Mouse (Mus musculus): ENCODE data around the gene Ddit4.

- TF ChIP-seq GATA1 (IDR thresholded peaks at IDR 0.05; ENCODE audit: low read length) (no peak), TAL1 (IDR thresholded peaks at IDR 0.05; ENCODE audit: low read length) (no peak)
These were observed 14.2 kb upstream of the Ddit4 start for GRCm38 (mm10) chr10:59965788-59966187.

Measured in erythroblast, embryonic 14.5 days (primary cell).